ENCODE assay signal across 9 mouse cellular contexts in genomic region chr7:24884693-24885291, GRCm38 (mm10). TPM values are rescaled to one million over a fixed set of nuclear protein-coding genes. Genes with fewer than 3 reads are reported as not detected.
A peak's percentile ranks its signal among the peaks of the same experiment; 100 is the strongest.
DNase-seq lines count a peak whose midpoint lies in the region; ATAC-seq and TF ChIP-seq lines count a peak whose summit lies in the region.
"Had no signal": no experiment of that assay in that cellular context is flagged by ENCODE, and none has a peak within 500 bp of the region (broad histone marks: within the 10 kb centered on the region; RNA-seq: fewer than 3 reads in every experiment).

No protein-coding gene starts in this region.

- peaks cover 5% of the 10 kb centered on the region for H3K79me2 ChIP-seq in heart, adult 2 months (replicated peaks; ENCODE audit: control insufficient read depth, insufficient read depth, low read length)

- TF ChIP-seq POLR2A in heart, adult 2 months (IDR thresholded peaks at IDR 0.05; ENCODE audit: insufficient read depth, low read depth, low read length): no peak; the same call in 1 of the 2 replicates
- TF ChIP-seq POLR2A in limb, embryonic 14.5 days (IDR thresholded peaks at IDR 0.05; ENCODE audit: borderline replicate concordance, extremely low read depth, insufficient read depth, insufficient read length): no peak

- ATAC-seq in forebrain, postnatal 0 days: no peak
- ATAC-seq in limb, embryonic 14.5 days (ENCODE audit: low FRiP score, low read depth): no peak
- peak; percentile 12 for ATAC-seq in neural tube, embryonic 15.5 days (ENCODE audit: low FRiP score)

- DNase-seq in heart, adult 2 months: no peak
- DNase-seq in heart, postnatal 10 days: no peak
- no peak for DNase-seq in ES-E14 (ENCODE audit: low read depth, low spot score)
- DNase-seq in forebrain, postnatal 0 days: no peak
- no peak for DNase-seq in limb, embryonic 14.5 days (ENCODE audit: low spot score)
- DNase-seq in frontal cortex, adult 2 months (ENCODE audit: extremely low spot score in 1 of 2, low spot score in 1 of 2): no peak
- DNase-seq in thymus, postnatal 36 days: no peak

- H3K27ac ChIP-seq in heart, adult 2 months: peak overlapping the region; percentile 96
- H3K27ac ChIP-seq in ES-E14 (ENCODE audit: insufficient read depth, low read depth, low read length, poor library complexity, severe bottlenecking): peak overlapping the region; percentile 94
- peak overlapping the region; percentile 92 for H3K27ac ChIP-seq in forebrain, postnatal 0 days (ENCODE audit: low read depth, low read length)
- H3K27ac ChIP-seq in limb, embryonic 14.5 days (replicated peaks; ENCODE audit: low read depth, low read length): peak overlapping the region; percentile 88
- peak overlapping the region; percentile 89 for H3K27ac ChIP-seq in neural tube, embryonic 15.5 days (replicated peaks)

- no peak for TF ChIP-seq CTCF in heart, adult 2 months (IDR thresholded peaks at IDR 0.05)
- TF ChIP-seq CTCF in forebrain, postnatal 0 days (IDR thresholded peaks at IDR 0.05; ENCODE audit: low read depth): no peak

- intact Hi-C loops in heart, adult 2 months (cut with DNase I): loop anchor here (1.0 to 10.0 kb wide), 4 partner anchors 20 to 567 kb away; partner anchors contain the start of genes Gsk3a and Zfp94
- intact Hi-C loops in heart, postnatal 10 days (cut with DNase I): no loop called here

- under 1% methylated on average over 47 of the region's 47 CpGs for WGBS in heart, adult 2 months
- under 1% methylated on average over 47 of the region's 47 CpGs for WGBS in forebrain, postnatal 0 days
- 2% methylated on average over 46 of the region's 47 CpGs for whole genome bisulfite sequencing in limb, embryonic 14.5 days
- WGBS in neural tube, embryonic 15.5 days: under 1% methylated on average over 47 of the region's 47 CpGs

- H3K27me3 ChIP-seq in heart, adult 2 months (ENCODE audit: control insufficient read depth, insufficient read depth, low read length): no peaks in the 10 kb centered on the region
- H3K27me3 ChIP-seq in forebrain, postnatal 0 days (ENCODE audit: insufficient read depth, low read length): no peaks in the 10 kb centered on the region
- no peaks in the 10 kb centered on the region for H3K27me3 ChIP-seq in limb, embryonic 14.5 days (ENCODE audit: control insufficient read depth, insufficient read depth, low read length)
- no peaks in the 10 kb centered on the region for H3K27me3 ChIP-seq in neural tube, embryonic 15.5 days (replicated peaks)

- peak overlapping the region; percentile 83 for H3K4me2 ChIP-seq in forebrain, postnatal 0 days (ENCODE audit: low read depth)
- peak overlapping the region; percentile 65 for H3K4me2 ChIP-seq in limb, embryonic 14.5 days (replicated peaks; ENCODE audit: low read depth, low read length, severe bottlenecking)
- peak overlapping the region; percentile 76 for H3K4me2 ChIP-seq in neural tube, embryonic 15.5 days

- peaks cover 11% of the 10 kb centered on the region for H3K36me3 ChIP-seq in heart, adult 2 months (ENCODE audit: control insufficient read depth, insufficient read depth, low read length)
- H3K36me3 ChIP-seq in ES-E14 (ENCODE audit: control insufficient read depth, insufficient read depth, low read length, poor library complexity, severe bottlenecking): peaks cover 51% of the 10 kb centered on the region
- H3K36me3 ChIP-seq in forebrain, postnatal 0 days (ENCODE audit: insufficient read depth): peaks cover 42% of the 10 kb centered on the region
- H3K36me3 ChIP-seq in limb, embryonic 14.5 days (ENCODE audit: control insufficient read depth, insufficient read depth, low read length): peaks cover 45% of the 10 kb centered on the region
- peaks cover 37% of the 10 kb centered on the region for H3K36me3 ChIP-seq in neural tube, embryonic 15.5 days

- H3K4me1 ChIP-seq in heart, adult 2 months (ENCODE audit: control insufficient read depth, insufficient read depth, low read length): peaks cover 4% of the 10 kb centered on the region
- peaks cover 0 to 28% of the 10 kb centered on the region in 2 experiments; a peak in 2 of 4 replicates for H3K4me1 ChIP-seq in ES-E14 (ENCODE audit: control insufficient read depth in 2 of 2, insufficient read depth in 2 of 2, low read length in 2 of 2, poor library complexity in 1 of 2)
- peaks cover 6% of the 10 kb centered on the region for H3K4me1 ChIP-seq in forebrain, postnatal 0 days (ENCODE audit: insufficient read depth)
- H3K4me1 ChIP-seq in limb, embryonic 14.5 days (ENCODE audit: control insufficient read depth, insufficient read depth, low read length): peaks cover 16% of the 10 kb centered on the region
- peaks cover 30% of the 10 kb centered on the region for H3K4me1 ChIP-seq in neural tube, embryonic 15.5 days

- peak overlapping the region; percentile 99 for H3K4me3 ChIP-seq in heart, adult 2 months
- peak overlapping the region; percentile 70 to 98 for H3K4me3 ChIP-seq in ES-E14 (ENCODE audit: insufficient read depth in 1 of 2, low read depth in 1 of 2, low read length in 2 of 2, poor library complexity in 1 of 2, severe bottlenecking in 1 of 2)
- peak overlapping the region; percentile 99 for H3K4me3 ChIP-seq in forebrain, postnatal 0 days (ENCODE audit: low read depth, low read length)
- H3K4me3 ChIP-seq in limb, embryonic 14.5 days (replicated peaks; ENCODE audit: low read length): peak overlapping the region; percentile 100
- H3K4me3 ChIP-seq in neural tube, embryonic 15.5 days (replicated peaks): peak overlapping the region; percentile 98

- H3K9me3 ChIP-seq in ES-E14 (ENCODE audit: control insufficient read depth, insufficient read depth, low read depth, low read length): no peaks in the 10 kb centered on the region
- no peaks in the 10 kb centered on the region for H3K9me3 ChIP-seq in forebrain, postnatal 0 days (ENCODE audit: low read length)
- H3K9me3 ChIP-seq in limb, embryonic 14.5 days (ENCODE audit: control insufficient read depth, low read length): no peaks in the 10 kb centered on the region
- H3K9me3 ChIP-seq in neural tube, embryonic 15.5 days (replicated peaks): no peaks in the 10 kb centered on the region

- in situ Hi-C loops in ES-E14 (cut with MboI; ENCODE audit: low sequenced_read_pairs in 2 of 2, unreplicated experiment in 2 of 2): no loop called here

- TF ChIP-seq EP300 in heart, adult 2 months (IDR thresholded peaks at IDR 0.05; ENCODE audit: insufficient read depth, low read depth, low read length): no peak

- H3K9ac ChIP-seq in heart, adult 2 months (ENCODE audit: low read depth, low read length): peak overlapping the region; percentile 84
- H3K9ac ChIP-seq in ES-E14 (ENCODE audit: insufficient read depth, low read depth, low read length, poor library complexity, severe bottlenecking): peak overlapping the region; percentile 100
- peak overlapping the region; percentile 100 for H3K9ac ChIP-seq in forebrain, postnatal 0 days
- H3K9ac ChIP-seq in limb, embryonic 14.5 days (ENCODE audit: low read depth, low read length, severe bottlenecking): peak overlapping the region; percentile 100
- H3K9ac ChIP-seq in neural tube, embryonic 15.5 days (replicated peaks): peak overlapping the region; percentile 99

RNA-seq across cellular contexts. Expression of gene Rps19, which starts 0.6 kb away (rescaled TPM):
- 100 to 1,000 TPM; 505 to 584 TPM for total RNA-seq in heart, adult 2 months (2021)
- 243 and 256 TPM in 2 replicates for polyA plus RNA-seq in heart, adult 2 months (2012; rRNA removed)
- 100 to 1,000 TPM; 752 to 777 TPM for total RNA-seq in heart, postnatal 10 days (2021)
- 2,686 and 2,786 TPM in 2 replicates for total RNA-seq in ES-E14 (2012; rRNA removed)
- 581 and 723 TPM in 2 replicates for total RNA-seq in forebrain, postnatal 0 days (2014; rRNA removed)
- 1,350 and 1,888 TPM in 2 replicates for polyA plus RNA-seq in forebrain, postnatal 0 days (2015; fragmentation: Nextera tagmentation; extraction: Ambion mirVana)
- polyA plus RNA-seq in limb, embryonic 14.5 days (2012; rRNA removed): 1,054 and 1,323 TPM in 2 replicates
- 3,510 and 3,666 TPM in 2 replicates for polyA plus RNA-seq in limb, embryonic 14.5 days (2014; fragmentation: Nextera tagmentation; extraction: Ambion mirVana)
- 1,165 and 1,469 TPM in 2 replicates for polyA plus RNA-seq in neural tube, embryonic 15.5 days (2015; fragmentation: Nextera tagmentation; extraction: Ambion mirVana)
- 319 and 386 TPM in 2 replicates for polyA plus RNA-seq in frontal cortex, adult 2 months (2012; rRNA removed)

RNA-seq across cellular contexts. Expression of gene Cd79a, which starts 12.4 kb away (rescaled TPM):
- 1 to 10 TPM; 1.1 to 1.7 TPM for total RNA-seq in heart, adult 2 months (2021)
- polyA plus RNA-seq in heart, adult 2 months (2012; rRNA removed): 5.1 and 15.6 TPM in 2 replicates
- total RNA-seq in heart, postnatal 10 days (2021): 1 to 10 TPM; 1.3 to 1.8 TPM
- total RNA-seq in ES-E14 (2012; rRNA removed): 1.3 and 1.5 TPM in 2 replicates
- 0.15 and 0.33 TPM in 2 replicates for total RNA-seq in forebrain, postnatal 0 days (2014; rRNA removed)
- polyA plus RNA-seq in forebrain, postnatal 0 days (2015; fragmentation: Nextera tagmentation; extraction: Ambion mirVana): 0.47 and 0.54 TPM in 2 replicates
- polyA plus RNA-seq in limb, embryonic 14.5 days (2012; rRNA removed): 0.84 and 1.4 TPM in 2 replicates
- polyA plus RNA-seq in limb, embryonic 14.5 days (2014; fragmentation: Nextera tagmentation; extraction: Ambion mirVana): 0.26 and 0.37 TPM in 2 replicates
- 0.35 and 0.45 TPM in 2 replicates for polyA plus RNA-seq in neural tube, embryonic 15.5 days (2015; fragmentation: Nextera tagmentation; extraction: Ambion mirVana)
- polyA plus RNA-seq in frontal cortex, adult 2 months (2012; rRNA removed): 0.72 and 0.86 TPM in 2 replicates

RNA-seq across cellular contexts. Expression of gene Dmrtc2, which starts 14.9 kb away (rescaled TPM):
- not detected for total RNA-seq in heart, adult 2 months (2021)
- polyA plus RNA-seq in heart, adult 2 months (2012; rRNA removed): not detected in 2 replicates
- not detected for total RNA-seq in heart, postnatal 10 days (2021)
- 0.53 and 0.54 TPM in 2 replicates for total RNA-seq in ES-E14 (2012; rRNA removed)
- 0.08 TPM in 1 of 2 replicates, not detected in the other for total RNA-seq in forebrain, postnatal 0 days (2014; rRNA removed)
- 0.23 and 0.28 TPM in 2 replicates for polyA plus RNA-seq in forebrain, postnatal 0 days (2015; fragmentation: Nextera tagmentation; extraction: Ambion mirVana)
- polyA plus RNA-seq in limb, embryonic 14.5 days (2012; rRNA removed): 0.04 TPM in 1 of 2 replicates, not detected in the other
- 0.19 TPM in 1 of 2 replicates, not detected in the other for polyA plus RNA-seq in limb, embryonic 14.5 days (2014; fragmentation: Nextera tagmentation; extraction: Ambion mirVana)
- polyA plus RNA-seq in neural tube, embryonic 15.5 days (2015; fragmentation: Nextera tagmentation; extraction: Ambion mirVana): 0.26 and 0.36 TPM in 2 replicates
- polyA plus RNA-seq in frontal cortex, adult 2 months (2012; rRNA removed): 0.06 TPM in 1 of 2 replicates, not detected in the other
- total RNA-seq: layer of hippocampus, adult 18-20 months had no signal

RNA-seq across cellular contexts. Expression of gene Lypd4, which starts 15.1 kb away (rescaled TPM):
- total RNA-seq in heart, adult 2 months (2021): not detected
- 0.12 and 0.53 TPM in 2 replicates for polyA plus RNA-seq in heart, adult 2 months (2012; rRNA removed)
- not detected for total RNA-seq in heart, postnatal 10 days (2021)
- 0.18 TPM in 1 of 2 replicates, not detected in the other for total RNA-seq in ES-E14 (2012; rRNA removed)
- not detected in 2 replicates for total RNA-seq in forebrain, postnatal 0 days (2014; rRNA removed)
- not detected in 2 replicates for polyA plus RNA-seq in forebrain, postnatal 0 days (2015; fragmentation: Nextera tagmentation; extraction: Ambion mirVana)
- polyA plus RNA-seq in limb, embryonic 14.5 days (2012; rRNA removed): not detected in 2 replicates
- polyA plus RNA-seq in limb, embryonic 14.5 days (2014; fragmentation: Nextera tagmentation; extraction: Ambion mirVana): not detected in 2 replicates
- polyA plus RNA-seq in neural tube, embryonic 15.5 days (2015; fragmentation: Nextera tagmentation; extraction: Ambion mirVana): 0.18 TPM in 1 of 2 replicates, not detected in the other
- polyA plus RNA-seq in frontal cortex, adult 2 months (2012; rRNA removed): not detected in 2 replicates
- total RNA-seq: layer of hippocampus, adult 18-20 months had no signal

RNA-seq across cellular contexts. Expression of gene Arhgef1, which starts 17.9 kb away (rescaled TPM):
- total RNA-seq in heart, adult 2 months (2021): 10 to 100 TPM; 43.0 to 43.2 TPM
- 92.8 and 105 TPM in 2 replicates for polyA plus RNA-seq in heart, adult 2 months (2012; rRNA removed)
- total RNA-seq in heart, postnatal 10 days (2021): 10 to 100 TPM; 75.3 to 87.0 TPM
- 32.1 and 40.0 TPM in 2 replicates for total RNA-seq in ES-E14 (2012; rRNA removed)
- 24.5 and 30.3 TPM in 2 replicates for total RNA-seq in forebrain, postnatal 0 days (2014; rRNA removed)
- 16.7 and 26.8 TPM in 2 replicates for polyA plus RNA-seq in forebrain, postnatal 0 days (2015; fragmentation: Nextera tagmentation; extraction: Ambion mirVana)
- polyA plus RNA-seq in limb, embryonic 14.5 days (2012; rRNA removed): 256 and 337 TPM in 2 replicates
- 109 and 116 TPM in 2 replicates for polyA plus RNA-seq in limb, embryonic 14.5 days (2014; fragmentation: Nextera tagmentation; extraction: Ambion mirVana)
- polyA plus RNA-seq in neural tube, embryonic 15.5 days (2015; fragmentation: Nextera tagmentation; extraction: Ambion mirVana): 78.5 and 85.3 TPM in 2 replicates
- 167 and 181 TPM in 2 replicates for polyA plus RNA-seq in frontal cortex, adult 2 months (2012; rRNA removed)
